Mouse (Mus musculus): ENCODE results near the gene Map3k20.

GRCm38 (mm10) chr2:72361572-72361971 lies 76.1 kb downstream of the Map3k20 start:
- TF ChIP-seq CTCF (IDR thresholded peaks at IDR 0.05; ENCODE audit: extremely low read depth, insufficient read length, insufficient replicate concordance, low read depth, low read length) = no peak
- no peak for TF ChIP-seq POLR2A (IDR thresholded peaks at IDR 0.05; ENCODE audit: low read depth, low read length)
